8 mouse cellular contexts compared by ENCODE assay signal in the genomic region with DNA sequence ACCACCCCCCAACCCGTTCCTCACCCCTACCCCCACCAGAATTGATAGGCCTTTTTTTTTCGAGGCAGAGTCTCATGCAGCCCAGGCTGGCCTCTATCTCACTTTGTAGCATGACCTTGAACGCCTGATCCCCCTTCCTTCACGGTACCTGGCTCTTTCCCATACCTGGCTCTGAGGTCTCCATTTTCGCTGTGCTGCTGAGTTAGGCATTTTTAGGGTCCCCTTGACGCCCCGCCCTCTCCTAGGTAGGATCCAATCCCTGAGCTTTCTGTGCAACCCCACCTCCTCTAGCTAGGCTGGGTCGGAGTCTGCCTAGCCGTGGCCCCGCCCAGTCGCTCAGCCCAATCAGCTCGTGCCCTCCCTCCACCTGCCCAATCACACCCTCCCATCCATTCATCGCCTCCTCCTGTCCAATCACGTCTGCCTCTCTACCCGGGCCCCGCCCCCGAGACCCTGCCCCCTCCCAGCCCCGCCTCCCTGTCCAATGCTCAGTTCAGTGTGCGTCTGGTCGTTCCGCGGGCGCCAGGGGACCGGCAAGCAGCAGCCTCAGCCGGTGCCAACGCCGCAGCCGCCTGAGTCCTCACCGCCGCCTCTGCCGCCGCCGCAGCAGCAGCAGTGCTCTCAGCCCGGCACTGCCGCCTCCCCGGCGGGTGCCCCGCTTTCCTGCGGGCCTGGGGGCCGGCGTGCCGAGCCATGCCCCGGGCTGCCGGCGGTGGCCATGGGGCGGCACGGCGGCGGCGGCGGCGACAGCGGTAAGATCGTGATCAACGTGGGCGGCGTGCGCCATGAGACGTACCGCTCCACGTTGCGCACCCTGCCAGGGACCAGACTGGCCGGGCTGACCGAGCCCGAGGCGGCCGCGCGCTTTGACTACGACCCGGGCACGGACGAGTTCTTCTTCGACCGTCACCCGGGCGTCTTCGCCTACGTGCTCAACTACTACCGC. TPM values are rescaled to one million over a fixed set of nuclear protein-coding genes. Genes with fewer than 3 reads are reported as not detected.
DNase-seq lines count a peak whose midpoint lies in the region; ATAC-seq lines count a peak whose summit lies in the region.

Gene Kcnc3, plus strand, starts transcription at position 263 of the 946 bp plus-strand sequence.

- H3K9me3 ChIP-seq in hindbrain, embryonic 15.5 days, result no peaks in the 10 kb centered on the region

- peaks cover 83% of the 10 kb centered on the region for H3K4me1 ChIP-seq in hindbrain, embryonic 15.5 days (replicated peaks)

- peak; percentile 88 for ATAC-seq in common myeloid progenitor, adult 5-6 weeks (replicated peaks; ENCODE audit: low read depth, poor library complexity, severe bottlenecking)
- peak; percentile 93 for ATAC-seq in hindbrain, embryonic 15.5 days (ENCODE audit: low FRiP score, low read depth)

- H3K36me3 ChIP-seq in hindbrain, embryonic 15.5 days, result peaks cover 3% of the 10 kb centered on the region; the same call in 1 of the 2 replicates

- H3K9ac ChIP-seq in hindbrain, embryonic 15.5 days, result peak within 1 kb of the TSS; percentile 69

- peak within 1 kb of the TSS; percentile 92 for H3K4me2 ChIP-seq in hindbrain, embryonic 15.5 days

- 0% methylated on average over 59 of the region's 80 CpGs for WGBS in hindbrain, embryonic 15.5 days

- peak within 1 kb of the TSS; percentile 83 for H3K27ac ChIP-seq in hindbrain, embryonic 15.5 days (replicated peaks)

- peaks cover 10% of the 10 kb centered on the region for H3K27me3 ChIP-seq in hindbrain, embryonic 15.5 days

- peak; percentile 96 for DNase-seq in WW6 (ENCODE audit: low read depth, low spot score)
- DNase-seq in gastrocnemius, adult 18-20 months (ENCODE audit: low spot score), result peak; percentile 87
- peak; percentile 92 to 95 for DNase-seq in layer of hippocampus, postnatal 36 days
- DNase-seq in lung, postnatal 14 days, result peak; percentile 84
- peak; percentile 69 for DNase-seq in ovary, postnatal 36 days (ENCODE audit: low spot score)
- DNase-seq in thymus, postnatal 10 days (ENCODE audit: low spot score in 2 of 2), result peak; percentile 56 to 57

- peak within 1 kb of the TSS; percentile 70 for H3K4me3 ChIP-seq in hindbrain, embryonic 15.5 days

RNA-seq across cellular contexts. Expression of gene Kcnc3, which starts in this region (rescaled TPM):
- total RNA-seq in common myeloid progenitor, adult 5-6 weeks (2017), result 0.39 and 1.1 TPM in 2 replicates
- total RNA-seq in gastrocnemius, adult 18-20 months (2021), result 1 to 10 TPM; 3.7 to 5.1 TPM
- 6.7 and 6.8 TPM in 2 replicates for polyA plus RNA-seq in hindbrain, embryonic 15.5 days (2015; fragmentation: Nextera tagmentation; extraction: Ambion mirVana)
- 100 to 1,000 TPM; 175 to 188 TPM for total RNA-seq in layer of hippocampus, postnatal 36 days (2021)

Comparison
In these comparisons a context has a peak if more than half of its experiments do, and no peak if none do; other contexts are left out.
1. Peak in every context shown above with its lines: DNase-seq, ATAC-seq, H3K4me3 ChIP-seq and H3K27ac ChIP-seq.
2. RNA of gene Kcnc3 (total RNA-seq): 175 to 188 TPM in layer of hippocampus, postnatal 36 days; 3.7 to 5.1 TPM in gastrocnemius, adult 18-20 months and 0.39 to 1.1 TPM in common myeloid progenitor, adult 5-6 weeks; every median in the first group is over 10 times any median in the second.